Mouse (Mus musculus) limb, embryonic 12.5 days (tissue): ENCODE results near the gene Itpripl2. TPM values are rescaled to one million over a fixed set of nuclear protein-coding genes. Genes with fewer than 3 reads are reported as not detected.

Experiments
- ATAC-seq: fragments of 200-750 bp; cut with Nextera tagmentation; 2 replicates; pipeline ENCODE4 v1.8.0; 2017; ENCODE audit warnings: low read depth, moderate TSS enrichment; ENCODE audit not compliant: insufficient number of reproducible peaks, insufficient read depth, low FRiP score, low TSS enrichment
- H3K27ac ChIP-seq: fragments of 300-500 bp; sonication (generic); 2 replicates; pipeline ENCODE4 v1.5.1; 2016; ENCODE audit warnings: mild to moderate bottlenecking, moderate library complexity
- H3K27me3 ChIP-seq: fragments of 300-500 bp; sonication (generic); 2 replicates; pipeline ENCODE4 v1.6.1; 2016; ENCODE audit warnings: mild to moderate bottlenecking, moderate library complexity
- H3K36me3 ChIP-seq: fragments of 300-500 bp; sonication (generic); 2 replicates; pipeline ENCODE4 v1.6.1; 2016; ENCODE audit warnings: mild to moderate bottlenecking, moderate library complexity
- H3K4me1 ChIP-seq: fragments of 300-500 bp; sonication (generic); replicated peaks from 2 replicates; pipeline ENCODE4 v1.6.1; 2016
- H3K4me2 ChIP-seq: fragments of 300-500 bp; sonication (generic); 2 replicates; pipeline ENCODE4 v1.6.1; 2016; ENCODE audit warnings: mild to moderate bottlenecking, moderate library complexity
- H3K4me3 ChIP-seq: fragments of 300-500 bp; sonication (generic); replicated peaks from 2 replicates; pipeline ENCODE4 v1.5.1; 2016; ENCODE audit warnings: mild to moderate bottlenecking
- H3K9ac ChIP-seq: fragments of 300-500 bp; sonication (generic); replicated peaks from 2 replicates; pipeline ENCODE4 v1.6.1; 2016; ENCODE audit warnings: mild to moderate bottlenecking, moderate library complexity
- H3K9me3 ChIP-seq: fragments of 300-500 bp; sonication (generic); 2 replicates; pipeline ENCODE4 v1.6.1; 2016; ENCODE audit warnings: mild to moderate bottlenecking, moderate library complexity
- WGBS: fragments of 180-500 bp; shearing (Covaris S2); methylation state at CpG from one replicate; pipeline ENCODE4 v1.1.7; 2016; 5-methylcytosine and 5-hydroxymethylcytosine counted together
- polyA plus RNA-seq: library from polyadenylated mRNA; unstranded; fragments of >200 nt; fragmentation: Nextera tagmentation; extraction: Ambion mirVana; gene quantifications from 2 replicates; pipeline ENCODE4 v1.2.1, GENCODE M21; 2016

Gene Itpripl2
- polyA plus RNA-seq, 1 experiment from 2014 or later: 5.0 TPM

DNA sequence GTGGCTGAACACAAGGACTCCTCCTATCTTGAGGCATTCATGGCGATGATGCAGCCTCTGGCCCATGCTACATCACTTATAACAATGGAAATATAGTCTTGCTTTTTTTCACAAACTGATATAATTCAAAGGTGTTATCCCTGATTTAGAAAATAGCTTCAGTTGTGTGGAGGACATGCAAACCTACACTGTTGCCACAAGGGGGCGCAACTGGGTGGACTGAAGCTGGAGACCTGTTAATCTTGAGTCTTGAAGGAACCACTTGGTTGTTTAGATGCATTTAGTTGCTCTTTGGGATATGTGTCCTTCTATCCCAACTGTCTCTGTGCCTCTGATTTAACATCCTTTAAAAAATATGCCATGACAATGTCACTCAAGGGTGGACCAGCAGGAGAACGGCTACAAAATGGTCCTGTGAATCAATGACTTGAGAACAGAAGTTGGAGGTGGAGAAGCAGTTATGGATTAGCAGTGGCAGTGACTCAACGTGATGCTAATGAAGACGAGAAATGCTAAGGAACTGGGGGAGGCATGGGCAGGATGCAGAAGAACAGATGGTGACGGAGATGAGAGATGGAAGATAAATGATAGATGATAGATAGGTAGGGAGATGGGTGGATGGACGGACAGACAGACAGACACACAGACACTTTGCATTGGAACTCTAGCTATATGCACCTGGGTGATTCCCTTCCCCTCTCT is 54.5 kb downstream of the Itpripl2 start:
- H3K4me3 ChIP-seq: no peak overlapping the region
- no peaks in the 10 kb centered on the region for H3K4me1 ChIP-seq
- H3K27ac ChIP-seq: no peak overlapping the region
- peaks cover 2% of the 10 kb centered on the region; the same call in 1 of the 2 replicates for H3K27me3 ChIP-seq
- H3K36me3 ChIP-seq: no peaks in the 10 kb centered on the region
- no peaks in the 10 kb centered on the region for H3K9me3 ChIP-seq
- 54% methylated on average over 7 of the region's 7 CpGs for WGBS
- no peak overlapping the region for H3K9ac ChIP-seq
- no peak overlapping the region for H3K4me2 ChIP-seq
- ATAC-seq: no peak

Other genes starting within 250 kb of the Itpripl2 start
- gene Smg1, start 248.3 kb downstream of the Itpripl2 start, polyA plus RNA-seq: 25.2 and 27.7 TPM in 2 replicates
- gene Syt17, start 43.8 kb downstream of the Itpripl2 start, polyA plus RNA-seq: 1.7 TPM in 2 replicates
- 86.6 and 95.2 TPM in 2 replicates for gene Coq7, start 41.4 kb upstream of the Itpripl2 start, polyA plus RNA-seq
- 4.0 and 4.8 TPM in 2 replicates for gene Tmc7, start 92.8 kb upstream of the Itpripl2 start, polyA plus RNA-seq
- not detected in 2 replicates for gene Tmc5, start 105.3 kb upstream of the Itpripl2 start, polyA plus RNA-seq
- gene Gde1, start 213.8 kb upstream of the Itpripl2 start, polyA plus RNA-seq: 67.7 and 72.7 TPM in 2 replicates
- gene Ccp110, start 220.6 kb upstream of the Itpripl2 start, polyA plus RNA-seq: 31.8 and 33.2 TPM in 2 replicates
- 69.8 and 73.7 TPM in 2 replicates for gene Vps35l, start 248.3 kb upstream of the Itpripl2 start, polyA plus RNA-seq